Mouse (Mus musculus) kidney, postnatal 0 days (tissue): ENCODE results near the gene Olfr1447. TPM values are rescaled to one million over a fixed set of nuclear protein-coding genes. Genes with fewer than 3 reads are reported as not detected.

Source experiments
- ATAC-seq: fragments of 200-750 bp; cut with Nextera tagmentation; replicated peaks from 2 replicates; pipeline ENCODE4 v1.8.0; 2017; ENCODE audit warnings: low read depth, moderate number of reproducible peaks, moderate TSS enrichment, moderate library complexity; ENCODE audit not compliant: low FRiP score
- DNase-seq: peaks from one replicate; pipeline ENCODE4 v3.0.0-alpha.2; 2016; ENCODE audit warnings: low spot score
- H3K27ac ChIP-seq: fragments of 300-500 bp; sonication (generic); 2 replicates; pipeline ENCODE4 v1.5.1; 2014; ENCODE audit warnings: mild to moderate bottlenecking
- H3K27me3 ChIP-seq: fragments of 300-500 bp; sonication (generic); 2 replicates; pipeline ENCODE4 v1.6.1; 2014; ENCODE audit warnings: low read length, mixed read lengths; ENCODE audit not compliant: insufficient read depth
- H3K36me3 ChIP-seq: fragments of 300-500 bp; sonication (generic); 2 replicates; pipeline ENCODE4 v1.6.1; 2014; ENCODE audit warnings: low read length, mixed read lengths; ENCODE audit not compliant: insufficient read depth
- H3K4me1 ChIP-seq: fragments of 300-500 bp; sonication (generic); replicated peaks from 2 replicates; pipeline ENCODE4 v1.6.1; 2014; ENCODE audit warnings: antibody characterized with exemption, low read length, mixed read lengths; ENCODE audit not compliant: insufficient read depth
- H3K4me2 ChIP-seq: fragments of 300-500 bp; sonication (generic); 2 replicates; pipeline ENCODE4 v1.6.1; 2014; ENCODE audit warnings: mild to moderate bottlenecking, low read length, moderate library complexity, mixed read lengths
- H3K4me3 ChIP-seq: fragments of 300-500 bp; sonication (generic); replicated peaks from 2 replicates; pipeline ENCODE4 v1.5.1; 2014; ENCODE audit warnings: low read depth, low read length
- H3K9ac ChIP-seq: fragments of 300-500 bp; sonication (generic); 2 replicates; pipeline ENCODE4 v1.6.1; 2014; ENCODE audit warnings: low read depth, low read length
- H3K9me3 ChIP-seq: fragments of 300-500 bp; sonication (generic); replicated peaks from 2 replicates; pipeline ENCODE4 v1.6.1; 2016; ENCODE audit warnings: low read length, inconsistent platforms, mixed read lengths
- CTCF ChIP-seq: IDR thresholded peaks from 2 replicates; pipeline ENCODE4 v1.5.1; 2016; ENCODE audit warnings: antibody characterized with exemption, low read depth, mild to moderate bottlenecking, moderate library complexity
- WGBS: fragments of 180-500 bp; shearing (Covaris S2); extraction: QIAGEN DNeasy Blood & Tissue Kit; methylation state at CpG from one replicate; pipeline ENCODE4 v1.1.7; 2014; 5-methylcytosine and 5-hydroxymethylcytosine counted together
- polyA plus RNA-seq: library from polyadenylated mRNA; unstranded; fragments of >200 nt; fragmentation: Nextera tagmentation; extraction: Ambion mirVana; gene quantifications from 2 replicates; pipeline ENCODE4 v1.2.1, GENCODE M21; 2015

The Olfr1447 gene
- not detected in 2 replicates for polyA plus RNA-seq

DNA sequence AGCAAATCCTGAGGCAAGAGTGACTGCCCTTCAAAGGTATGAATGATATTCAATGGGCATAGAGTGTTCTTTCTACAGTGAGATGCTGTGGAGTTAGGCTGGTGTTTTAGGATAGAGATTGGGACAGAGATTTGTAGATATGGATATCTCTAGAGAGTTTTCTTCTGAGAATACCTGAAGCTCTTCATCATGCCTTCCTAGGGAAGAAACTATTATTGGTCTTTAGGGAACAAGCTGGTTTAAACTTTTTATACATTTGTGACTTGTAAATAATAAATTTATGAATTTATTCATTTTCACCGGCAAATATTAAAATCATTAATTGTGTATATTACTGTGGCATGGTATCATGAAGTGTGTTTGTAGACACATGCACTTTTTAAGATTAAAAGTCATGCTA lies at the start of gene Olfr1447:
Gene Olfr1447, minus strand, starts transcription at position 101 of the 400 bp plus-strand sequence.
- H3K36me3 ChIP-seq = no peaks in the 10 kb centered on the region
- H3K9ac ChIP-seq = no peak within 1 kb of the TSS
- DNase-seq = no peak
- no peaks in the 10 kb centered on the region for H3K9me3 ChIP-seq
- no peak within 1 kb of the TSS for H3K4me3 ChIP-seq
- ATAC-seq = no peak
- H3K27me3 ChIP-seq = no peaks in the 10 kb centered on the region
- no peak for TF ChIP-seq CTCF
- 90% methylated on average over 1 of the region's 1 CpGs for WGBS
- no peak within 1 kb of the TSS for H3K27ac ChIP-seq
- H3K4me1 ChIP-seq = no peaks in the 10 kb centered on the region
- H3K4me2 ChIP-seq = no peak within 1 kb of the TSS

DNA sequence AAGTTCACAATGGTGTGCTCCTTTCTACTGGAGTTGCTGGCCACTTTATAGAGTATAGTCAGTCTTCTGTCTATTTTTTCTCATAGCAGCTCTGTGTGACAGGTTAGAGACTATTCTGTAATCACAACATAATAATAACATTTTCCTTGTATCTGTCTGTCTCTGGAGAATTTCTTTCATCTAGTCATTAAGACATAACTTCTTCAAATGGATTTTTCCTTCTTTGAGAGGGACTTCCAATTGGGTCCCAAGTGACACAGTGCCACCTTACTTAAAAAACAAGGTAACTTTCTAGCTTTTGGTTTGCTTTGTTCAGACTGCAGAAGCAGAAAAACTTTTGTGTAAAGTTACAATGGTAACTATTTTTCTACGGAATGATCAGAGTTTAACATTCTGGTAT lies 46.4 kb upstream of the Olfr1447 start, which contains the start of gene Olfr1450:
Gene Olfr1450, plus strand, starts transcription at position 301 of the 400 bp plus-strand sequence.
- no peak for TF ChIP-seq CTCF
- no peaks in the 10 kb centered on the region for H3K9me3 ChIP-seq
- WGBS = 91% methylated on average over 1 of the region's 1 CpGs
- DNase-seq = no peak
- no peak within 1 kb of the TSS for H3K4me2 ChIP-seq
- no peak within 1 kb of the TSS for H3K9ac ChIP-seq
- H3K27me3 ChIP-seq = no peaks in the 10 kb centered on the region
- no peak for ATAC-seq
- H3K4me1 ChIP-seq = no peaks in the 10 kb centered on the region
- H3K27ac ChIP-seq = no peak within 1 kb of the TSS
- H3K4me3 ChIP-seq = no peak within 1 kb of the TSS
- no peaks in the 10 kb centered on the region for H3K36me3 ChIP-seq

DNA sequence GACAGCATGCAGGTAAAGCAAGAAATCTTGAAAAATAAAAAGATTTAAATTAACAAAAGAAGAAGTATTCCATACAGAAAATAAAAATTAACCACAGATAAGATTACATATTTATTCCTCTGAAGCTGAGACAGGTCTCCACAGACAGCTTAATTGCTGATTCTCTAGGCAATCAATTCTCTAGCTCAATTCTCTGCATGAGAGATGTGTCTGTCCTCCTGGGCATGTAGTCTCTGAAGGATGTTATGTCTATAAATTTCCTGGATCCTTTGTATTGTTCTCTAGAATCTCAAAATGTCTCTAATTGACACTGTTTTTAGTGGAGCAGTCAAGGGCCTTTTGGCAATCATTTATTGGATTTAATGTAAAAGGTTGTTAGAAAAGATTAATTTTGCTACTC lies 27.0 kb upstream of the Olfr1447 start, which contains the start of gene Olfr1449:
Gene Olfr1449, plus strand, starts transcription at position 301 of the 400 bp plus-strand sequence.
- no peak for ATAC-seq
- Histone ChIP-seq H3K9ac (no peak within 1 kb of the TSS), H3K4me3 (no peak within 1 kb of the TSS), H3K4me2 (no peak within 1 kb of the TSS), H3K36me3 (no peaks in the 10 kb centered on the region), H3K9me3 (no peaks in the 10 kb centered on the region), H3K27ac (no peak within 1 kb of the TSS), H3K4me1 (no peaks in the 10 kb centered on the region), H3K27me3 (no peaks in the 10 kb centered on the region)
- no peak for DNase-seq
- TF ChIP-seq CTCF = no peak

DNA sequence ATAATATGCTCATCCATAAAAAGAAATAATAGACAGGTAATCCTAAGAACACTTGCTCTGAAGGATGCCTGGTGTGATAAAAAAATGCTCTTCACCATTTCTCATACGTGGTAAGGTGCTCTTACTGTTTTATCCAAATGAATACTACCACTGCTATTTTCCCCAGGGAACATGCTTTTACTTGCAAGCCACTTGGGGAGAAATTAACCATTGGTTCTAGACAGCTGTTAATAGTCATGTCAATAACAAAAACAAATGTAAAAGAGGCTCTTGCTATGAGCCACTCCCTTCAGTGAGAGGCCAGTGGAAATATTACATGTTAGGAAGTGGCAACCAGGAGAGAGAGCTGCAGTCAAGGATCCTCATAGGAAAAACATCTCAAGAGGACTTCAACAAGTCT lies 20.8 kb upstream of the Olfr1447 start, which contains the start of gene Olfr1448:
Gene Olfr1448, minus strand, starts transcription at position 101 of the 400 bp plus-strand sequence.
- WGBS = 67% methylated on average over 1 of the region's 1 CpGs

DNA sequence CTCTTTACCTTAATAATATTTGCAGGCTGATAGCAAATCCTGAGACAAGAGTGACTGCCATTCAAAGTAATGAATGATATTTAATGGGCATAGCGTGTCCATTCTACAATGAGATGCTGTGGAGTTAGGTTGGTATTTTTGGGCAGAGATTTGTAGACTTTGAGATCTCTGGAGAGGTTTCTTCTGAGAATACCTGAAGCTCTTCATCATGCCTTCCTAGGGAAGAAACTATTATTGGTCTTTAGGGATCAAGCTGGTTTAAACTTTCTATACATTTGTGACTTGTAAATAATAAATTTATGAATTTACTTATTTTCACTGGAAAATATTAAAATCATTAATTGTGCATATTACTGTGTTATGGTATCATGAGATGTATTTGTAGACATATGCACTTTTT lies 10.1 kb downstream of the Olfr1447 start, which contains the start of gene Olfr1446:
Gene Olfr1446, minus strand, starts transcription at position 101 of the 400 bp plus-strand sequence.
- H3K4me3 ChIP-seq = no peak within 1 kb of the TSS
- DNase-seq (no peak), ATAC-seq (no peak)
- H3K27ac ChIP-seq = no peak within 1 kb of the TSS
- H3K4me1 ChIP-seq = no peaks in the 10 kb centered on the region
- H3K9ac ChIP-seq = no peak within 1 kb of the TSS
- H3K4me2 ChIP-seq = no peak within 1 kb of the TSS
- no peaks in the 10 kb centered on the region for H3K9me3 ChIP-seq
- WGBS = 69% methylated on average over 1 of the region's 1 CpGs
- TF ChIP-seq CTCF = no peak
- no peaks in the 10 kb centered on the region for H3K36me3 ChIP-seq
- no peaks in the 10 kb centered on the region for H3K27me3 ChIP-seq

More for the DNA sequence above, 20.8 kb upstream of the Olfr1447 start, which contains the start of gene Olfr1448:
- Histone ChIP-seq H3K27me3 (no peaks in the 10 kb centered on the region), H3K27ac (no peak within 1 kb of the TSS), H3K4me3 (no peak within 1 kb of the TSS), H3K9me3 (no peaks in the 10 kb centered on the region), H3K9ac (no peak within 1 kb of the TSS), H3K36me3 (no peaks in the 10 kb centered on the region), H3K4me1 (no peaks in the 10 kb centered on the region), H3K4me2 (no peak within 1 kb of the TSS)
- ATAC-seq (no peak), DNase-seq (no peak)
- no peak for TF ChIP-seq CTCF

GRCm38 (mm10) chr19:12883555-12883954 lies 20.0 kb downstream of the Olfr1447 start, which contains the start of gene Olfr1445:
Olfr1445 (plus strand) TSS chr19:12883855.
- ATAC-seq (no peak), DNase-seq (no peak)

DNA sequence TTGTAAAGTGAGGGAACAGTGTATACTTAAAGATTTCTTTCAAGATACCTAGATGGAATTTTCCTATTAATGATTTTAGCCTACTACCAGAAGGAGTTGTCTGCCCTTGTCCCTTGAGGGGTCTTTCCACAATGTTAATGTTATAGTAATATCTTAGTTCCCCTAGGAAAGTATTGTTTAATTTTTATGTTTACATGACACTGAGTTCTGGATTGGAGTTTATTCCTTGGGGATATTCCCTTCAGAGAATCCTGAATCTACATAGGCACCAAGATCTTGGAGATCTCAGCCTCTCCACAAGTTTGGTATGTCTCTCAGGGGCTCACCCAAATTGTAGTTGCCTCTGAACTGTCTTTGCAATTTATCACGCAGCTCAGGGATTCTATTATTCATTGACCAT lies 46.6 kb downstream of the Olfr1447 start, which contains the start of gene Olfr1444:
Gene Olfr1444, plus strand, starts transcription at position 301 of the 400 bp plus-strand sequence.
- WGBS = 62% methylated on average over 1 of the region's 1 CpGs
- Histone ChIP-seq H3K9ac (no peak within 1 kb of the TSS), H3K9me3 (no peaks in the 10 kb centered on the region), H3K4me1 (no peaks in the 10 kb centered on the region), H3K4me3 (no peak within 1 kb of the TSS), H3K4me2 (no peak within 1 kb of the TSS), H3K27ac (no peak within 1 kb of the TSS), H3K27me3 (no peaks in the 10 kb centered on the region), H3K36me3 (no peaks in the 10 kb centered on the region)
- no peak for TF ChIP-seq CTCF
- DNase-seq (no peak), ATAC-seq (no peak)

More at GRCm38 (mm10) chr19:12883555-12883954, 20.0 kb downstream of the Olfr1447 start, which contains the start of gene Olfr1445:
- TF ChIP-seq CTCF = no peak
- Histone ChIP-seq H3K4me1 (no peaks in the 10 kb centered on the region), H3K27me3 (no peaks in the 10 kb centered on the region), H3K9ac (no peak within 1 kb of the TSS), H3K4me3 (no peak within 1 kb of the TSS), H3K9me3 (no peaks in the 10 kb centered on the region), H3K27ac (no peak within 1 kb of the TSS), H3K36me3 (no peaks in the 10 kb centered on the region), H3K4me2 (no peak within 1 kb of the TSS)
- WGBS = 83% methylated on average over 2 of the region's 2 CpGs

Other genes starting within 250 kb of the Olfr1447 start
- gene Olfr1442, start 233.3 kb downstream of the Olfr1447 start, polyA plus RNA-seq = 0.11 and 0.18 TPM in 2 replicates
- not detected in 2 replicates for gene Olfr1443, start 225.6 kb downstream of the Olfr1447 start, polyA plus RNA-seq
- 138 and 140 TPM in 2 replicates for gene Keg1, start 208.0 kb downstream of the Olfr1447 start, polyA plus RNA-seq
- gene Cntf, start 138.1 kb downstream of the Olfr1447 start, polyA plus RNA-seq = 4.9 TPM in 2 replicates
- gene Zfp91, start 107.6 kb downstream of the Olfr1447 start, polyA plus RNA-seq = 15.3 TPM in 2 replicates
- 2.2 TPM in 2 replicates for gene Lpxn, start 107.5 kb downstream of the Olfr1447 start, polyA plus RNA-seq
- gene Gm5244, start 57.1 kb downstream of the Olfr1447 start, polyA plus RNA-seq = not detected in 2 replicates
- gene Olfr1444, start 46.5 kb downstream of the Olfr1447 start, polyA plus RNA-seq = not detected in 2 replicates
- not detected in 2 replicates for gene Olfr1445, start 19.9 kb downstream of the Olfr1447 start, polyA plus RNA-seq
- gene Olfr1446, start 10.2 kb downstream of the Olfr1447 start, polyA plus RNA-seq = not detected in 2 replicates
- not detected in 2 replicates for gene Olfr1448, start 20.7 kb upstream of the Olfr1447 start, polyA plus RNA-seq
- not detected in 2 replicates for gene Olfr1449, start 27.1 kb upstream of the Olfr1447 start, polyA plus RNA-seq
- not detected in 2 replicates for gene Olfr1450, start 46.5 kb upstream of the Olfr1447 start, polyA plus RNA-seq
- gene Olfr1451, start 91.3 kb upstream of the Olfr1447 start, polyA plus RNA-seq = not detected in 2 replicates
- not detected in 2 replicates for gene Olfr1453, start 124.6 kb upstream of the Olfr1447 start, polyA plus RNA-seq
- gene Olfr1454, start 156.9 kb upstream of the Olfr1447 start, polyA plus RNA-seq = not detected in 2 replicates
- not detected in 2 replicates for gene Olfr1457, start 194.1 kb upstream of the Olfr1447 start, polyA plus RNA-seq
- not detected in 2 replicates for gene Olfr1458, start 203.0 kb upstream of the Olfr1447 start, polyA plus RNA-seq
- gene Olfr1459, start 245.8 kb upstream of the Olfr1447 start, polyA plus RNA-seq = not detected in 2 replicates